Mouse (Mus musculus) E14TG2a.4 (cell line): ENCODE data around the gene Card10.
A peak's percentile ranks its signal among the peaks of the same experiment; 100 is the strongest.

Source experiments
- H3K27me3 ChIP-seq: 2 replicates; pipeline ENCODE4 v1.6.1; 2014; ENCODE audit warnings: low read length, control low read depth; ENCODE audit not compliant: insufficient read depth
- H3K36me3 ChIP-seq: 2 replicates; pipeline ENCODE4 v1.6.1; 2014; ENCODE audit warnings: low read length, control low read depth; ENCODE audit not compliant: insufficient read depth
- H3K4me1 ChIP-seq: replicated peaks from 2 replicates; pipeline ENCODE4 v1.6.1; 2014; ENCODE audit warnings: low read depth, low read length, control low read depth
- H3K4me3 ChIP-seq: replicated peaks from 2 replicates; pipeline ENCODE4 v1.5.1; 2014; ENCODE audit warnings: mild to moderate bottlenecking, low read length
- H3K9me3 ChIP-seq: 2 replicates; pipeline ENCODE4 v1.6.1; 2014; ENCODE audit warnings: low read length, control low read depth
- CTCF ChIP-seq: conservative IDR thresholded peaks from 2 replicates; pipeline ENCODE4 v1.5.1; 2014; ENCODE audit warnings: low read length
- NANOG ChIP-seq: IDR thresholded peaks from 2 replicates; pipeline ENCODE4 v1.6.1; 2014; ENCODE audit warnings: borderline replicate concordance, low read length, mixed read lengths
- POU5F1 ChIP-seq: IDR thresholded peaks from 2 replicates; pipeline ENCODE4 v1.6.1; 2014; ENCODE audit warnings: low read length, borderline replicate concordance

Card10 gene

GRCm38 (mm10) chr15:78830742-78831719 is 28.2 kb upstream of the Card10 start:
- peaks cover 26% of the 10 kb centered on the region for H3K27me3 ChIP-seq
- no peak overlapping the region for H3K4me3 ChIP-seq
- no peaks in the 10 kb centered on the region for H3K9me3 ChIP-seq
- TF ChIP-seq NANOG (no peak), CTCF (no peak), POU5F1 (no peak)
- peaks cover 67% of the 10 kb centered on the region for H3K4me1 ChIP-seq
- no peaks in the 10 kb centered on the region for H3K36me3 ChIP-seq

GRCm38 (mm10) chr15:78829636-78830035 is 26.8 kb upstream of the Card10 start:
- H3K4me1 ChIP-seq: peaks cover 53% of the 10 kb centered on the region
- H3K27me3 ChIP-seq: peaks cover 33% of the 10 kb centered on the region
- TF ChIP-seq NANOG: no peak
- peak; percentile 45 for TF ChIP-seq CTCF
- H3K9me3 ChIP-seq: no peaks in the 10 kb centered on the region
- H3K4me3 ChIP-seq: no peak overlapping the region
- no peaks in the 10 kb centered on the region for H3K36me3 ChIP-seq

GRCm38 (mm10) chr15:78828315-78828714 is 25.5 kb upstream of the Card10 start:
- Histone ChIP-seq H3K4me1 (peaks cover 44% of the 10 kb centered on the region), H3K36me3 (no peaks in the 10 kb centered on the region), H3K4me3 (no peak overlapping the region), H3K27me3 (peaks cover 33% of the 10 kb centered on the region), H3K9me3 (no peaks in the 10 kb centered on the region)
- TF ChIP-seq POU5F1: no peak
- TF ChIP-seq CTCF: no peak
- no peak for TF ChIP-seq NANOG

GRCm38 (mm10) chr15:78826213-78827204 is 23.7 kb upstream of the Card10 start:
- Histone ChIP-seq H3K36me3 (no peaks in the 10 kb centered on the region), H3K4me1 (peaks cover 28% of the 10 kb centered on the region), H3K4me3 (no peak overlapping the region), H3K9me3 (no peaks in the 10 kb centered on the region), H3K27me3 (peaks cover 27% of the 10 kb centered on the region)
- TF ChIP-seq POU5F1 (no peak), CTCF (peak; percentile 56)

GRCm38 (mm10) chr15:78816074-78816391 is 13.2 kb upstream of the Card10 start:
- H3K4me1 ChIP-seq: peaks cover 27% of the 10 kb centered on the region
- H3K4me3 ChIP-seq: no peak overlapping the region; the same call in 1 of the 2 replicates
- no peaks in the 10 kb centered on the region for H3K36me3 ChIP-seq
- no peaks in the 10 kb centered on the region for H3K9me3 ChIP-seq
- TF ChIP-seq CTCF (no peak), NANOG (no peak), POU5F1 (no peak)
- H3K27me3 ChIP-seq: peaks cover 14% of the 10 kb centered on the region

GRCm38 (mm10) chr15:78815314-78816073 is 12.7 kb upstream of the Card10 start:
- TF ChIP-seq NANOG: no peak
- TF ChIP-seq POU5F1: no peak
- no peak for TF ChIP-seq CTCF
- H3K27me3 ChIP-seq: peaks cover 9% of the 10 kb centered on the region
- H3K9me3 ChIP-seq: no peaks in the 10 kb centered on the region
- peak overlapping the region; percentile 43; the same call in 1 of the 2 replicates for H3K4me3 ChIP-seq
- no peaks in the 10 kb centered on the region for H3K36me3 ChIP-seq
- H3K4me1 ChIP-seq: peaks cover 31% of the 10 kb centered on the region

- Histone ChIP-seq H3K4me3 (no peak overlapping the region), H3K9me3 (no peaks in the 10 kb centered on the region), H3K36me3 (no peaks in the 10 kb centered on the region), H3K4me1 (peaks cover 47% of the 10 kb centered on the region), H3K27me3 (peaks cover 8% of the 10 kb centered on the region)
- TF ChIP-seq CTCF: no peak
- no peak for TF ChIP-seq NANOG
- TF ChIP-seq POU5F1: no peak
Observed at GRCm38 (mm10) chr15:78813603-78814002, 10.8 kb upstream of the Card10 start.

- 0 out of 2 replicates have a peak overlapping the region, but pooled peaks have one; percentile 10 for H3K4me3 ChIP-seq
- no peaks in the 10 kb centered on the region for H3K9me3 ChIP-seq
- TF ChIP-seq NANOG: no peak
- no peak for TF ChIP-seq CTCF
- TF ChIP-seq POU5F1: no peak
- H3K4me1 ChIP-seq: peaks cover 62% of the 10 kb centered on the region
- H3K27me3 ChIP-seq: peaks cover 32% of the 10 kb centered on the region
- no peaks in the 10 kb centered on the region for H3K36me3 ChIP-seq
Observed at GRCm38 (mm10) chr15:78810146-78810545, 7.3 kb upstream of the Card10 start.
